Mouse (Mus musculus) testis, adult 2 months (tissue): ENCODE results near the gene Gstp2. TPM values are rescaled to one million over a fixed set of nuclear protein-coding genes. Genes with fewer than 3 reads are reported as not detected.
"Not testable (repeated sequence)": the region's sequence is repeated elsewhere in the genome, so short reads cannot be mapped to it uniquely, and the experiment has no call there.

Experiments used
- H3K27ac ChIP-seq: fragments of 200-500 bp; 2 replicates; pipeline ENCODE4 v1.5.1; 2012; ENCODE audit warnings: low read depth, low read length; ENCODE audit not compliant: control insufficient read depth, insufficient read depth
- H3K27me3 ChIP-seq: fragments of 200-500 bp; 2 replicates; pipeline ENCODE4 v1.6.1; 2012; ENCODE audit warnings: mild to moderate bottlenecking, low read length, moderate library complexity; ENCODE audit not compliant: control insufficient read depth, insufficient read depth
- H3K36me3 ChIP-seq: fragments of 200-500 bp; 2 replicates; pipeline ENCODE4 v1.6.1; 2012; ENCODE audit warnings: mild to moderate bottlenecking, low read length; ENCODE audit not compliant: control insufficient read depth, insufficient read depth
- H3K4me1 ChIP-seq: fragments of 200-500 bp; 2 replicates; pipeline ENCODE4 v1.6.1; 2012; ENCODE audit warnings: low read length; ENCODE audit not compliant: control insufficient read depth, insufficient read depth
- H3K4me3 ChIP-seq: fragments of 200-500 bp; 2 replicates; pipeline ENCODE4 v1.5.1; 2012; ENCODE audit warnings: low read depth, mild to moderate bottlenecking, low read length, moderate library complexity, mixed read lengths; ENCODE audit not compliant: control insufficient read depth
- CTCF ChIP-seq: fragments of 200-500 bp; IDR thresholded peaks from 2 replicates; pipeline ENCODE4 v1.5.1; 2012; ENCODE audit warnings: low read depth, mild to moderate bottlenecking, inconsistent platforms, low read length, moderate library complexity; ENCODE audit not compliant: control insufficient read depth, insufficient read depth, insufficient replicate concordance
- POLR2A ChIP-seq: fragments of 200-500 bp; IDR thresholded peaks from 2 replicates; pipeline ENCODE4 v1.6.1; 2012; ENCODE audit warnings: low read depth, mild to moderate bottlenecking, inconsistent platforms, low read length, moderate library complexity; ENCODE audit not compliant: control insufficient read depth
- polyA plus RNA-seq: library from polyadenylated mRNA; depleted of rRNA; stranded (reverse); fragments of >200 nt; gene quantifications from 2 replicates; pipeline ENCODE4 v1.2.3, GENCODE M21; 2012

The Gstp2 gene
- polyA plus RNA-seq, 1 experiment: 1.5 TPM

DNA sequence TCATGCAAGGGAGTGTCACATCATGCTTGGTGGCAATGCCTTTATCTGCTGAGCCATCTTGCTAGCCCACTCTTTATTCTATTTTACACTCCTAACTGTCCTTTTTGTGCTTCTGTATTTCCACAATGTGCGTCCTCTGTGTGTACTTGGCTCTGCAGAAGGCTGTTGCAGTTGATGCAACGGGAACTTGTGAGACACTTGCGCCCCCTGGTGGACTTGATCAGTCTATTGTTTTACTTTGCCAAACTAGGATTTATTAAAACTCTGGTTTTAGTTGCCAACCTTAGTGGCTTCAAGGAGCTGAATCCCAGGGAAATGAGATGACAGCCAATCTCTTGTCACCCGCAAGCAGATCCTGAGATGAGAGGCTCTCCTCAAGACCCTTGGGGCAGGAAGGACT, 2.0 kb upstream of the Gstp2 start:
- Histone ChIP-seq H3K27ac (no peak overlapping the region), H3K27me3 (no peaks in the 10 kb centered on the region), H3K4me1 (peaks cover 11% of the 10 kb centered on the region), H3K4me3 (no peak overlapping the region), H3K36me3 (no peaks in the 10 kb centered on the region)
- TF ChIP-seq CTCF (peak; percentile 59; the same call in 1 of the 2 replicates), POLR2A (no peak)

DNA sequence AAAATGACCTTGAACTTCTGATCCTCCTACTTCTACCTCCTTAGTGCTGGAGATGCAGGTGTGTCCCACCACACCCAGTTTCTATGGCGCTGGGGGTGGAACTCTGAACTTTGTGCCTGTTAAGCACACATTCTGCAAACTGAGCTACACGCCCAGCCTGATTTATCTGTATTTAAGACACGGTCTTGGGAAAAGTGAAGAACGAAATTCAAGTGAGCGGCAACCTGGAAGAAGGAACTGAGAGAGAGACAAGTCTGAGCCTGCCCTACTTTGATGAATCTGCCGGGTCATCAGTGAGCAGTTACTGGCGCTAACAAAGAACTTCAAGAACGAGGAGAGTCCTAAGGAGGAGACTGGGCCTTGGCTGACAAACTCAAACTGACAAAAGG, 1.0 kb upstream of the Gstp2 start:
- no peak for TF ChIP-seq CTCF
- TF ChIP-seq POLR2A: no peak
- H3K27me3 ChIP-seq: no peaks in the 10 kb centered on the region
- H3K36me3 ChIP-seq: no peaks in the 10 kb centered on the region
- no peak overlapping the region for H3K4me3 ChIP-seq
- peak overlapping the region; percentile 5; the same call in 1 of the 2 replicates for H3K27ac ChIP-seq
- H3K4me1 ChIP-seq: peaks cover 11% of the 10 kb centered on the region

DNA sequence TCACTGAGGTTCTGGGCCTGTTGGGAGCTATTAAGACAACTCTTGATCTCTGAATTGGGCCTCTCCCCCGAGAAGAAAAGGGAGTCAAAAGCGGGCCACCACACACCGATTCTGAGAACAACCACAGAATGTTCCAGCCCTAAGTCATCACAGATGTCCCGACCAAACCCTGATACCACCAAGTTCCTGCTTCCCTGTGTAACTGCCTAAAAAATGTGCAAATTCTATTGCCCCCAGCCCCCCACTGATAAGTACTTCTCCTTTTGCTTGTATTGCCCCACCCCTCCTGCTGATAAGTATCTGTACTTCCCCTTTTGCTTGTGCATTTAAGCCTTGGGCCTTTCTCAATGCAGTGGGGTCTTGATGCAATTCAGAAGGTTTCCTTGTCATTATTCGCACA, 1.7 kb downstream of the Gstp2 start:
- H3K27ac ChIP-seq, H3K27me3 ChIP-seq, H3K4me3 ChIP-seq, H3K36me3 ChIP-seq: not testable (repeated sequence)
- H3K4me1 ChIP-seq: peaks cover 11% of the 10 kb centered on the region

DNA sequence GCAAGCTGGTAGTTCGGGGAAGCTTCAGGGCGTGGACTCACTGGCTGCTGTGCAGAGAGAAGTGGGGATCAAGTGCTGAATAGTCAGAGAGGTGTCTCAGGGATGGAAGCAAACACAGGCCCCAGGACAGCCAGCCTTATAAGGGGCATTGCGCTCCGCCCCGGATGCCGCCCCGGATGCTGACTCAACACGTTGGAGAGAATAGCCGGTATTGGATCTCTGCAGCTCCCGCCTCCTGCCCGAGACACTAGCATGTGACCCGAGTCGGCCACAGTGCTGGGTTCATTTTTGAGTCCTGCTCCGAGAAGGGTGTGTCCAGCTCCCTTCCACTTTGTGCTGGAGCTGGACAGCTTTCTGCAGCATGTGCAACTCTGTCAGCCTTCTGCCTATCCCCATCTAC, 3.7 kb downstream of the Gstp2 start:
- H3K36me3 ChIP-seq: no peaks in the 10 kb centered on the region
- TF ChIP-seq CTCF (no peak), POLR2A (no peak)

DNA sequence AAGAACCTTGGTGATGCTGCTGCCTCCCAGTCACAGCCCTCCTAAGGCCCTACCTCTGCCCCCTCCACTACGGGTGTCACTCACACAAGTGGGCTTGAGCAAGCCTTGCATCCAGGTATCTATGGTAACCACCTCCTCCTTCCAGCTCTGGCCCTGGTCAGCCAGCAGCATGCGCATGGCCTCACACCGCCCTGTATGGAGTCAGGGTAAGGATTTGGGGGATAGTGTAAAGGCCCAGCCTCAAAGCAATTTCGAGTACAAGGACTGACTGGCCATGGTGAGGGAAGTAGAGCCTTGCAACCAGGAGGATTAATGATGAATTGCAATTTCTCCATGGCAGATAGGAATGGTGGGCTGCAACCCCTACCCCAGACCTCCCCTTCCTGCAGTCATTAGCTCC, 4.3 kb downstream of the Gstp2 start:
- H3K4me1 ChIP-seq, H3K27ac ChIP-seq, H3K4me3 ChIP-seq, H3K36me3 ChIP-seq, H3K27me3 ChIP-seq: not testable (repeated sequence)

More for the DNA sequence above, 3.7 kb downstream of the Gstp2 start:
- Histone ChIP-seq H3K4me3 (no peak overlapping the region), H3K27me3 (no peaks in the 10 kb centered on the region), H3K4me1 (peaks cover 13% of the 10 kb centered on the region), H3K27ac (no peak overlapping the region)

DNA sequence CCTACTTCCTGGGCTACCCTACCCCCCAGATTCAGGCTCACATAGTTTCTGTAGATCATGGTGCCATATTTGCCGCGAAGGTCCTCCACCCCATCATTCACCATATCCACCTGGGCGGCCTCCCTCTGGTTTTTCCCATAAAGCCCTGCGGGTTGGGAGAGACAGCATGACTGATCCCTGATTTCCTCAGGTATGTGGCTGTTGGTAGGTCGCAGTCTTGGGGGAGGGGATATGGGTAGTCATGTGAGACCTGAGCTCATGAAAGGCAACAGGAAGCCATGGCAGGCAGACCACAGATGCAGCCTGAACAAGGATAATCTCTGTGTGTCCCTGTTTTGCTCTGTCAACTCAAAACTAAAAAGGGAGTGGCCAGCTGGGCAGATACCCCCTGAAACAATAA, 4.9 kb downstream of the Gstp2 start:
- H3K4me3 ChIP-seq, H3K4me1 ChIP-seq, H3K27ac ChIP-seq, H3K36me3 ChIP-seq, H3K27me3 ChIP-seq: not testable (repeated sequence)

DNA sequence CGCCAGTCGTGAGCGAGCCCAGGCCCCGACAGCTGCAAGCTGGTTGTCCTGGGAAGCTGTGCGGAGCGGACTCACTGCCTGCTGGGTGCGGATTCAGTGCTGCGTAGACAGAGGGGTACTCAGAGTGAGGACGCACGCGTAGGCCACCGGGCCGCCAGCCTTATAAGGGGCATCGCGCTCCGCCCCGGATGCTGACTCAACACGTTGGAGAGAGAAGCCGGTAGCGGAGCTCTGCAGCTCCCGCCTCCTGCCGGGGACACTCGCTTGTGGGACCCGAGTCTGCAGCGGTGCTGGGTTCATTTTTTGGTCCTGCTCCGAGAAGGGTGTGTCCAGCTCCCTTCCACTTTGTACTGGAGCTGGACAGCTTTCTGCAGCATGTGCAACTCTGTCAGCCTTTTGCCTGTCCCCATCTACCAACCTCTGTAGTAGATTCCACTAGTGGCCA, 8.0 kb downstream of the Gstp2 start, which contains the start of gene Gstp1:
TSS of gene Gstp1 (minus strand) at position 198 of the 445 bp plus-strand sequence.
- H3K27me3 ChIP-seq: no peaks in the 10 kb centered on the region
- H3K4me1 ChIP-seq: peaks cover 5% of the 10 kb centered on the region; the same call in 1 of the 2 replicates
- H3K27ac ChIP-seq: peak within 1 kb of the TSS; percentile 70
- TF ChIP-seq CTCF: no peak
- peak; percentile 90 for TF ChIP-seq POLR2A
- no peaks in the 10 kb centered on the region for H3K36me3 ChIP-seq
- H3K4me3 ChIP-seq: peak within 1 kb of the TSS; percentile 87

DNA sequence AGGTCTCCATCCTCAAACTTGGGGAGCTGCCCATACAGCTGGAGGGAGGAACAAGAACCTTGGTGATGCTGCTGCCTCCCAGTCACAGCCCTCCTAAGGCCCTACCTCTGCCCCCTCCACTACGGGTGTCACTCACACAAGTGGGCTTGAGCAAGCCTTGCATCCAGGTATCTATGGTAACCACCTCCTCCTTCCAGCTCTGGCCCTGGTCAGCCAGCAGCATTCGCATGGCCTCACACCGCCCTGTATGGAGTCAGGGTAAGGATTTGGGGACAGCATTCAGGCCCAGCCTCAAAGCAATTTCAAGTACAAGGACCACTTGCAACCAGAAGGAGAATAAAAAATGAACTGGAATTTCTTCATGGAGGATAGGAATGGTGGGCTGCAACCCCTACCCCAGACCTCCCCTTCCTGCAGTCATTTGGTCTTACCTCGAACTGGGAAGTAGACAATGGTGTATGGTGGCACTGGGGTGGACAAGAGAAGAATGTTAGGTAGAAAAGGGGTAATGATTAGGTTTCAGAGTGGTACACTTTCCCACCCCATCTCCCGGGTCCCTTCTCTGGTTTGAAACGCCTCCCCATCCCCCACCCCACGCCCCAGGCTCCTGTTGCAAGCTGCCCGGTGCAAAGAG, 8.6 kb downstream of the Gstp2 start:
- peak overlapping the region; percentile 70 for H3K27ac ChIP-seq
- H3K36me3 ChIP-seq, H3K4me1 ChIP-seq: not testable (repeated sequence)

More for the DNA sequence above, 8.6 kb downstream of the Gstp2 start:
- H3K4me3 ChIP-seq: peak overlapping the region; percentile 87
- not testable (repeated sequence) for H3K27me3 ChIP-seq
